Mouse (Mus musculus): ENCODE data around the gene Frmd7. TPM values are rescaled to one million over a fixed set of nuclear protein-coding genes. Genes with fewer than 3 reads are reported as not detected.

The Frmd7 gene
- 0.19 TPM in 1 of 2 replicates, not detected in the other for polyA plus RNA-seq (2015; fragmentation: Nextera tagmentation; extraction: Ambion mirVana)

GRCm38 (mm10) chrX:50942610-50943009 lies at the start of gene Frmd7:
Gene Frmd7, minus strand, starts transcription at chrX:50942710.

Other genes starting within 250 kb of the Frmd7 start
- gene Stk26, start 101.7 kb downstream of the Frmd7 start, polyA plus RNA-seq (2015; fragmentation: Nextera tagmentation; extraction: Ambion mirVana): 0.78 and 1.1 TPM in 2 replicates
- gene Rap2c, start 75.3 kb upstream of the Frmd7 start, polyA plus RNA-seq (2015; fragmentation: Nextera tagmentation; extraction: Ambion mirVana): 10.3 and 11.2 TPM in 2 replicates